Mouse (Mus musculus) midbrain, embryonic 15.5 days (tissue): ENCODE results near the gene Acot12. TPM values are rescaled to one million over a fixed set of nuclear protein-coding genes. Genes with fewer than 3 reads are reported as not detected.
"Not testable (repeated sequence)": the region's sequence is repeated elsewhere in the genome, so short reads cannot be mapped to it uniquely, and the experiment has no call there.

Experiments used
- ATAC-seq: fragments of 200-750 bp; cut with Nextera tagmentation; replicated peaks from 2 replicates; pipeline ENCODE4 v1.8.0; 2017; ENCODE audit warnings: moderate TSS enrichment
- H3K27ac ChIP-seq: fragments of 300-500 bp; sonication (generic); 2 replicates; pipeline ENCODE4 v1.5.1; 2015; ENCODE audit warnings: mild to moderate bottlenecking, inconsistent platforms
- H3K27me3 ChIP-seq: fragments of 300-500 bp; sonication (generic); replicated peaks from 2 replicates; pipeline ENCODE4 v1.6.1; 2015; ENCODE audit warnings: inconsistent platforms
- H3K36me3 ChIP-seq: fragments of 300-500 bp; sonication (generic); replicated peaks from 2 replicates; pipeline ENCODE4 v1.6.1; 2015; ENCODE audit warnings: inconsistent platforms
- H3K4me1 ChIP-seq: fragments of 300-500 bp; sonication (generic); 2 replicates; pipeline ENCODE4 v1.6.1; 2015; ENCODE audit warnings: inconsistent platforms
- H3K4me2 ChIP-seq: fragments of 300-500 bp; sonication (generic); 2 replicates; pipeline ENCODE4 v1.6.1; 2015; ENCODE audit warnings: inconsistent platforms, mild to moderate bottlenecking, moderate library complexity
- H3K4me3 ChIP-seq: fragments of 300-500 bp; sonication (generic); 2 replicates; pipeline ENCODE4 v1.5.1; 2015; ENCODE audit warnings: mild to moderate bottlenecking, inconsistent platforms
- H3K9ac ChIP-seq: fragments of 300-500 bp; sonication (generic); 2 replicates; pipeline ENCODE4 v1.6.1; 2015; ENCODE audit warnings: mild to moderate bottlenecking, inconsistent platforms
- H3K9me3 ChIP-seq: fragments of 300-500 bp; sonication (generic); 2 replicates; pipeline ENCODE4 v1.6.1; 2016; ENCODE audit warnings: inconsistent platforms
- WGBS: fragments of 180-500 bp; shearing (Covaris S2); methylation state at CpG from one replicate; pipeline ENCODE4 v1.1.7; 2015; ENCODE audit warnings: mixed read lengths; 5-methylcytosine and 5-hydroxymethylcytosine counted together
- polyA plus RNA-seq: library from polyadenylated mRNA; unstranded; fragments of >200 nt; fragmentation: Nextera tagmentation; extraction: Ambion mirVana; gene quantifications from 2 replicates; pipeline ENCODE4 v1.2.1, GENCODE M21; 2015

Gene Acot12
- polyA plus RNA-seq, 1 experiment from 2014 or later, result 0.19 TPM

DNA sequence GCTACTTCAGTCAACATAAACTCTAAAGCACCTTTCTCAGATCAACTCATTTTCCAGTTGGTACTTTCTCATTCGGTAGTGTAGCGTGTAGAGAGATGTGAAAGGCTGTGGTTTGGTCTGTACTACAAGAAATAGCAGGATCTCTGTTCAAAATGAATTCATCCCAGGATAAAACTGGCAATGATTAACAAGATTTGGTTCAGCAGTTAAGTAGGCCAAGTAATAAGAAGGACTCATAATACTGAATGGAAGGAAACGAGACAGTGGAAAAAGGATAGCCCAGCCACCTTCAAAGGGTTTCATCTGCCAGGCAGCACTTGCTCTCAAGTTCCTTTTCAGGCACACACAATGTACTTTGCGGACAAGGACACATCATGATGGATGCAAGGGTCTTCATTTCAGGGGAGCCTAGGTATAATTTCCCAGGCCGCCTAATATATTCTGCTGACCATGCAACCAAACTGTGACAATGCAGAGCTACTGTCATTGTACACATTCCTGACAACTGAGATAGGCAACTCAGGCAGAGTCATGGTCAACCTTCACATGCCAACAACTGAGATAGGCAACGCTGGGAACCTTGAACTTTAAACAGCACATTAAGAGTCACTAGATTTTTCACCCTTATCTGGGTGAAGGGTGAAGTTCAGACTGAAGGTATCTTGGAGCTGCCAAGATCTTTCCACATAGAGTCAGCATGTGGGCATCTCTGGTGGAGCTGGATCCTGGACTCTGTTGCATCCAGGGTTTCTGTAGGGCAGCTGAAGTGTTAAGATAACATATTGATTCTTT is 20.5 kb downstream of the Acot12 start:
- Histone ChIP-seq H3K4me2 (no peak overlapping the region), H3K36me3 (no peaks in the 10 kb centered on the region), H3K9me3 (no peaks in the 10 kb centered on the region), H3K9ac (no peak overlapping the region), H3K4me3 (no peak overlapping the region), H3K4me1 (no peaks in the 10 kb centered on the region), H3K27me3 (no peaks in the 10 kb centered on the region), H3K27ac (no peak overlapping the region)
- no peak for ATAC-seq
- 91% methylated on average over 6 of the region's 6 CpGs for WGBS

DNA sequence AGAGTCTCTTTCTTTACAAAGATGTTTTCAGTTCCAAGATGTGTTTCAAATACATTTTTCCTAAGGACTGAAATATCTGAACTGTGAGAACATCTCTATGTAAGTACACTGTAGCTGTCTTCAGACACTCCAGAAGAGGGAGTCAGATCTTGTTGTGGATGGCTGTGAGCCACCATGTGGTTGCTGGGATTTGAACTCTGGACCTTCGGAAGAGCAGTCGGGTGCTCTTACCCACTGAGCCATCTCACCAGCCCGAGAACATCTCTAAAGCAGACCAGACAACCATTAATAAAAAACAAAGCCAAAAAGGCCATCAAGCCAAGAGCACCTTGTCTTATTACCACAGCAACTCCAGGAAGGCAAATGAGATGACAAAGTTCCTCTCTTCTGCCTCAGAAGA is 22.3 kb downstream of the Acot12 start:
- WGBS, result 93% methylated on average over 3 of the region's 3 CpGs
- not testable (repeated sequence) for H3K4me2 ChIP-seq, H3K9me3 ChIP-seq, ATAC-seq, H3K4me1 ChIP-seq, H3K27ac ChIP-seq, H3K9ac ChIP-seq, H3K27me3 ChIP-seq, H3K4me3 ChIP-seq, H3K36me3 ChIP-seq

DNA sequence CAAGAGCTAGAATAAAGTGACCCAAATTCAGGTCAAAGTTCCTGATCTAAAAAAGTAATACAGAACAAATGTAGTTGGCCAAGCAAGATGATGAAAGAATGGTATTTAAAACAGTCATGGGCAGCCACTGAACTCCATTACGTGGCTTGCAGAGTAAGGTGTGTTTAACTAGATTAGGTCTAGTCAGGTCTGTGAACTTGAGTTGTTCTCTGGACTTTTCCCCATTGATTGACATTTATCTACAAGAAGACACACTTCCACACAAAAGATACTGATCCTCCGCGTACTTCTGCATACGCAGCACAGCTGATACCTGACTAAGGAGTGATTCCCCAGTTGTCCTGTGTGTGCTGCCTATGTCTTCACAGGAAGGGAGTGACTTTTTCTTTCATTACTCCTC is 24.3 kb downstream of the Acot12 start:
- Histone ChIP-seq H3K27ac (no peak overlapping the region), H3K4me2 (no peak overlapping the region), H3K4me1 (no peaks in the 10 kb centered on the region), H3K9ac (no peak overlapping the region), H3K27me3 (no peaks in the 10 kb centered on the region), H3K9me3 (no peaks in the 10 kb centered on the region), H3K4me3 (no peak overlapping the region), H3K36me3 (no peaks in the 10 kb centered on the region)
- ATAC-seq, result no peak
- WGBS, result 93% methylated on average over 4 of the region's 4 CpGs

DNA sequence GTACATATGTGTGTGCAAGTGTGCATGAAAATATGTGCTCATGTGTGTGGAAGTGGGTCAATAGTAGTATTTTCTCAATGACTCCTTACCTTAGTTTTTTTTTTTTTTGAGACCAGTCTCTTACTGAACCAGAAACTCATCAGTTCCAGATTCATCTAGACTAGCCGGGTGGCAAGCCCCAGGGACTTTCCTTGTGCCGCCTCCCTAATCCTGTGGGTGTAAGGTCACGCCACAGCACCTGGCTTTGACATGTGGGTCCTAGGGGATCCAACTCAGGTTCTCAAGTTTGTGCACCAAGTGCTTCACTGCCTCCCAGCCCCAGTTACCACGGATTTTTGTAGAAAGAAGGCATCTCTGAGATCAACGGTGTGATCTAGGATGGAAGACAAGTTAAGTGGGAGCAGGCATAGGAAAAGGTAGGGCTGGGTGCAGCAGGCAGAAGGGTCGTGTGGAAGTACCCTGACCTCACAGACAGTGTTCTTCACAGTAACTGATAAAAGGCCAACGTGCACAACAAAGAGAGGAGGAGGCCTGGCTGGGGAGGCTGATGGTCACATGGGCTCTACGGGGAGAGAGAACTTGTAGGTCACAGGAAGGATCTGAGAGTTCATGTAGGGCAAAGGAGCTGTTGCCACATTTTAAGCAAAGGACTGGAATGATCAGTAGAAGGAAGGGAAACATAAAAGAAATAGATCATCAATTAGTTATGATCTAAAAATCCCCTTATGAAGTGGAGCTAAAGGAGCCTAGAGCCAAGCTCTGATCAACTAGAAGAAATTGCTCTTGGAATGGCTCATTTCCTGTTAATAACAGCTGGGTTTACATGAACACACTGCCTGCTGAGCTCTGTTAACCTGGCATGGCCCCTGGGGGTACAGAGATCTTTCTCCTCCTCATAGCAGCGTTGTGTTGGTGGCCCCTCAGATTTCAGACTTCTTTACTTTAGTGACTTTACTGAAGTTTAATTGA is 27.7 kb downstream of the Acot12 start:
- H3K4me3 ChIP-seq, result no peak overlapping the region
- H3K9ac ChIP-seq, result no peak overlapping the region
- no peak overlapping the region for H3K27ac ChIP-seq
- H3K4me1 ChIP-seq, result no peaks in the 10 kb centered on the region
- H3K36me3 ChIP-seq, result no peaks in the 10 kb centered on the region
- WGBS, result 77% methylated on average over 9 of the region's 9 CpGs
- no peak overlapping the region for H3K4me2 ChIP-seq
- H3K27me3 ChIP-seq, result no peaks in the 10 kb centered on the region
- no peaks in the 10 kb centered on the region for H3K9me3 ChIP-seq
- no peak for ATAC-seq

DNA sequence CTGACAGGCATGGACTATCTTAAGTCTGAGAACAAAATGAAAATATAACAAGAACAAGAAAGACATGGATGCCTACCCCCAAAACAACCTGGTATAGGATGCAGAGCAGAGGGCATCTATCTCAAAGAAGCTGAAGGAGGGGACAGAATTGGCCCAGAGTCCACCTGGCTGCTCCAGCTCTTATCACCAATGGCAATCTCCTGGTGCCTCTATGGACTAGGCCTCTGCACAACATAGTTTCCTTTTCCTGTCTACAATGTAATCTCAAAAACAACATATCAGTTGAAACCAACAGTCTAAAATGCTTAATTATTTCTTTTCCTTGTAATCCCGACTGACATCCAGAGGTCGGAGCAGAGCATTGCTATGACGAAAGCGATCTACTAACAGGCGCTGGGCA is 36.8 kb downstream of the Acot12 start:
- no peak overlapping the region for H3K9ac ChIP-seq
- no peak overlapping the region for H3K27ac ChIP-seq
- 96% methylated on average over 5 of the region's 5 CpGs for WGBS
- no peaks in the 10 kb centered on the region for H3K4me1 ChIP-seq
- no peak for ATAC-seq
- H3K36me3 ChIP-seq, result no peaks in the 10 kb centered on the region
- no peaks in the 10 kb centered on the region for H3K27me3 ChIP-seq
- H3K9me3 ChIP-seq, result no peaks in the 10 kb centered on the region
- H3K4me2 ChIP-seq, result no peak overlapping the region
- no peak overlapping the region for H3K4me3 ChIP-seq

DNA sequence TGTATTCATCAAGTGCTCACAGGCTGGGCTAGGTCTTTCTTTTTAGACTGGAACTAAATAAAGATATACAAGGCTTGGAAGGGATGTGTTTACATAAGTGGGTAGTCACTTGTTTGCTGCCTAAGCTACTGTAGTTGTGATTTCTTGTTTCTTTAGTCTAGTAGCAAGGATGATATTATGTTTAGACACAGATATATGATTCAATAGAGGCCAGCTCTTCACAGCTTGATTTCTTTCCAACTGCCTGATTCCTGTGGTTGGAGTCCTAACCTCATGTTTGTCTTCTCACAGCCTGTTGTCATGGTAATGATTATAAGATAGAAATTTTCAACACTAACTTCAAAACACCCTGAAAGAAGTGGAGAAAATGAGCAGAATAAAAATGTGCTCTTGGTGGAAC is 38.6 kb downstream of the Acot12 start:
- Histone ChIP-seq H3K9me3 (no peaks in the 10 kb centered on the region), H3K27me3 (no peaks in the 10 kb centered on the region), H3K4me2 (no peak overlapping the region), H3K4me3 (no peak overlapping the region), H3K27ac (no peak overlapping the region), H3K4me1 (no peaks in the 10 kb centered on the region), H3K36me3 (no peaks in the 10 kb centered on the region), H3K9ac (no peak overlapping the region)
- no peak for ATAC-seq

DNA sequence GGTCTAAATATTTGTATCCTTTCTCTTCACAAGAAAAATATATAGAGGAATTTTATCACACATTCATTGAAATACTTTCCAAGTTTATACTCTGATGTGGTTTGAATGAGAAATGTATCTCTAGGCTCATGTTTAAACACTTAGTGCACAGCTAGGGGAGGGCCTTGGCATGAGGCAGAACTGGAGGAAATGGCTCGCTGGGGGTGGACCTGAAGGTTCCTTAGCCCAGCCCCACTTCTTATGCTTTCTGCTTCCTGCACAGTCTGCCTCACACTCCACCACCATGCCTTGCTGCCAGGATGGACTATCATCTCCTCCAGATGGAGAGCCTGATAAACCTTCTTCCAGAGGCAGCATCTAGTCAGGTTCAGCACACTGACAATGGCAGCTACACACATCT is 50.7 kb downstream of the Acot12 start:
- 84% methylated on average over 1 of the region's 1 CpGs for WGBS
- no peak overlapping the region for H3K27ac ChIP-seq
- ATAC-seq, result no peak
- H3K4me3 ChIP-seq, result no peak overlapping the region
- no peak overlapping the region for H3K4me2 ChIP-seq
- H3K27me3 ChIP-seq, result no peaks in the 10 kb centered on the region
- H3K4me1 ChIP-seq, result no peaks in the 10 kb centered on the region
- H3K36me3 ChIP-seq, result peaks cover 13% of the 10 kb centered on the region
- no peak overlapping the region for H3K9ac ChIP-seq
- no peaks in the 10 kb centered on the region for H3K9me3 ChIP-seq

DNA sequence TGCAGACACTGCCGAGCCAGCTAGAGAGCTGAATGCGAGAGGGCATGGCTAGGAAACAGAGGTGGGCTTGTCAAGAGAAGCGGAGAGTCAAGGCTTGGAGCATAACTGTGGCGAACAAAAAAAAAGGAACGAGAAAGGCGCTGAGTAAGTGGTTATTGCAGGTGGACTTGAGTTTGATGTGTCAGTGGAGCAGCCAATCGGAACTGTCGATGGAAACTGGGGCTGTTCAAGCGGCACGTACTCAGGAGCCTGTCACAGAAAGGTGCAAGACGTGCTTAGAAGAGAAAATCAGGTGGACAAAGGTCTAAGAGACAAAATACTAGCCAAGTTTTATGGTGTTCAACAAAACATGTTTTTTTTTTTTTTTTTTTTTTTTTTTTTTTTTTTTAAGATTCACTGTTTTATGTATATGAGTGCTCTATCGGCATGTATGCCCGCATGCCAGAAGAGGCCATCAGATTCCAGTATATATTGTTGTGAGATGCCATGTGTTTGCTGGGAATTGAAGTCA is 53.7 kb downstream of the Acot12 start:
- Histone ChIP-seq H3K4me1 (no peaks in the 10 kb centered on the region), H3K9me3 (no peaks in the 10 kb centered on the region), H3K36me3 (peaks cover 39% of the 10 kb centered on the region), H3K4me3 (no peak overlapping the region), H3K27ac (no peak overlapping the region), H3K27me3 (no peaks in the 10 kb centered on the region), H3K4me2 (no peak overlapping the region), H3K9ac (no peak overlapping the region)
- ATAC-seq, result no peak
- WGBS, result 95% methylated on average over 13 of the region's 13 CpGs

DNA sequence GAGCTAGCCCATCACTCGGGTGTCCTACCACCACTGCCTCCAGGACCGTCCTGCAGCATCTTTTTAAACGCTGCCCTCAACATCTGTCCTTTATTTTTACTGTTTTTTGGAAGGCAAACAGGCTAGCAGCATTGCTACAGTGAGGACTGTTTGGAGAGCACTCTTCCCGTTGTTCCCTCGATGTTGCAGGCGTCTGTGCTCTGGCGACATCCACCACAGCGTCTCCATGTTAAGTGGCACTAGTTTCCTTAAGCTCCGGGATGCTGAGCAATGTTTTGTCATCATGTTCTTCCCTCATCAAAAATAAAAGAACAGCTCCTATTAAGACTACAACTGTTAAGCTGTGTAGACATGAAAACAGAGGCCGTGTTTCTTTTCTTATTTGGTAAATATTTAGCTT is 54.3 kb downstream of the Acot12 start:
- no peaks in the 10 kb centered on the region for H3K9me3 ChIP-seq
- no peaks in the 10 kb centered on the region for H3K27me3 ChIP-seq
- 92% methylated on average over 10 of the region's 10 CpGs for WGBS
- H3K4me1 ChIP-seq, result no peaks in the 10 kb centered on the region
- H3K27ac ChIP-seq, result no peak overlapping the region
- no peak overlapping the region for H3K4me3 ChIP-seq
- no peak overlapping the region for H3K4me2 ChIP-seq
- peaks cover 41% of the 10 kb centered on the region for H3K36me3 ChIP-seq
- H3K9ac ChIP-seq, result no peak overlapping the region
- ATAC-seq, result no peak

DNA sequence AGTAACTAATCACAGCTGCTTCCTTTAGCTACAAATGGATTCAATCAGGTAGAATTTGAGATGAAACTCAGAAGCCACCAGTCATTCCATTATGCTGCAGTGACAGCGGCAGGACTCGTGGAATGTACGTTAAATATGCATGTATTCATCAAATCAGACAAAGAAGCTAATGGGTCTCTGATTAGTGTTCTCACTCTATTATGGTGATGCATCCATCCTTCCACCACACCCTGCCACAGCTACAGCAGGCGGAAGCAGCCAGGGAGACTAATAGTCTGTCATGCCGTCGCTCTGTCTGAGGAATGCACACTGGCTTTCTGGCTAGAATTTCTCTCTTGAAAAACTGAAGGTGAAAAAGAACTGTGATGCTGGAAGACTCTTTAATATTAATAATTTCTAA is 54.7 kb downstream of the Acot12 start:
- Histone ChIP-seq H3K9ac (no peak overlapping the region), H3K36me3 (peaks cover 41% of the 10 kb centered on the region), H3K4me2 (no peak overlapping the region), H3K27me3 (no peaks in the 10 kb centered on the region), H3K4me3 (no peak overlapping the region), H3K27ac (no peak overlapping the region), H3K9me3 (no peaks in the 10 kb centered on the region), H3K4me1 (no peaks in the 10 kb centered on the region)
- ATAC-seq, result no peak
- WGBS, result 88% methylated on average over 6 of the region's 6 CpGs

DNA sequence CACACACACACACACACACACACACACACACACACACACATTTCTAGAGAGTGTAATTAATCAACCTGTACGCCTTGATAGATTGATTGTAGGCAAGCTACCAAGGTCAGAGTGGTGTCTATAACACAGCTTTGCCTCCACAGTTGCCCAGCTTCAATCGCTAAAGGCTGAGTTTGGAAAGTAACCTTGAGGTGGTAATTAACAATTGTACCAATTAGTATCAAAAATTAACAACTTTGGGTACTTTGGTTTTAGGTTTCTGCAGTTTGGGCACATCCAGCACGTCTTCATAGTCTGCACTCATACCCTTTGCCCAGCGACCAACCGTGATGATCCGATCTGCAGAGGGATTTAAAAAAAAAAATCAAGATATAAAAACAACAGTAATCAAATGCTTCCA is 55.6 kb downstream of the Acot12 start:
- WGBS, result 98% methylated on average over 6 of the region's 6 CpGs
- no peak overlapping the region for H3K4me2 ChIP-seq
- H3K36me3 ChIP-seq, result peaks cover 41% of the 10 kb centered on the region

DNA sequence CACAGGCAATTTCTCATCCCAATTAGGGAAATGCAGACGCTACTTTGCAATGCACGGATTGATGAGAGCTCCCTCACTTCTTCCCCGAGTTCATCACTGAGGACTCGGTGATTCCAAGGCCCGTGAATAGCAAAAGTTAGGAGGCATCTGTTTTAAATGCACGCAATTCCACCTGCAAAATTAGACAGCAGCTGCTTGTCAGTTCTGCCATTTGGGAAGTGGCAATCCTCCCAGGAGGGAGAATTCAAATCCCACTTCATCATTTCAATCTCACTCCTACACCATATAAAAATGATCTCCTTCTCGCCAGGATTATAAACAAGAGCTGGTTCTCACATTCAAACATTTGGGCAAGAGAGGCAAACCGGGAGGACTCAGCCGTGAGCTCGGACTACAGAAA is 56.1 kb downstream of the Acot12 start:
- no peak overlapping the region for H3K4me2 ChIP-seq

More for the DNA sequence above, 55.6 kb downstream of the Acot12 start:
- no peak overlapping the region for H3K27ac ChIP-seq
- no peak for ATAC-seq
- H3K27me3 ChIP-seq, result no peaks in the 10 kb centered on the region
- no peak overlapping the region for H3K9ac ChIP-seq
- H3K4me3 ChIP-seq, result no peak overlapping the region
- H3K4me1 ChIP-seq, result no peaks in the 10 kb centered on the region
- H3K9me3 ChIP-seq, result no peaks in the 10 kb centered on the region

More for the DNA sequence above, 56.1 kb downstream of the Acot12 start:
- H3K27me3 ChIP-seq, result no peaks in the 10 kb centered on the region
- no peak overlapping the region for H3K9ac ChIP-seq
- no peak overlapping the region for H3K4me3 ChIP-seq
- no peaks in the 10 kb centered on the region for H3K9me3 ChIP-seq
- H3K4me1 ChIP-seq, result no peaks in the 10 kb centered on the region
- 94% methylated on average over 10 of the region's 10 CpGs for WGBS
- peaks cover 41% of the 10 kb centered on the region for H3K36me3 ChIP-seq
- no peak overlapping the region for H3K27ac ChIP-seq
- ATAC-seq, result no peak
